Mouse (Mus musculus) ovary, postnatal 36 days (tissue): ENCODE measurements at regions not wholly inside any gene's neighbourhood (a gene's known extent, or its start where the extent isn't known, plus 50 kb on each side); places are given as distances from the start of the nearest gene placed in this dataset.

Experiments used
- DNase-seq: peaks from one replicate; pipeline ENCODE4 v3.0.0; 2022; ENCODE audit warnings: low spot score, mixed read lengths

- DNase-seq: no peak
Observed at GRCm38 (mm10) chr2:123486681-123487080, 603.1 kb upstream of the Sema6d start.

- DNase-seq: no peak
Observed at GRCm38 (mm10) chr2:123506162-123506561, 583.6 kb upstream of the Sema6d start.

GRCm38 (mm10) chr2:123507095-123507494 lies 582.7 kb upstream of the Sema6d start:
- no peak for DNase-seq

GRCm38 (mm10) chr2:123528915-123529314 lies 560.9 kb upstream of the Sema6d start:
- no peak for DNase-seq

- no peak for DNase-seq
Observed at GRCm38 (mm10) chr2:123532946-123533791, 556.6 kb upstream of the Sema6d start.

GRCm38 (mm10) chr2:123551249-123551850 lies 538.4 kb upstream of the Sema6d start:
- no peak for DNase-seq

- DNase-seq: no peak
Observed at GRCm38 (mm10) chr2:123558123-123558650, 531.6 kb upstream of the Sema6d start.
